Mouse (Mus musculus) neural tube, embryonic 11.5 days (tissue): ENCODE measurements around the gene Gbp3. TPM values are rescaled to one million over a fixed set of nuclear protein-coding genes. Genes with fewer than 3 reads are reported as not detected.
A peak's percentile ranks its signal among the peaks of the same experiment; 100 is the strongest.

ENCODE experiments used
- ATAC-seq: fragments of 200-750 bp; cut with Nextera tagmentation; 2 replicates; pipeline ENCODE4 v1.8.0; 2017; ENCODE audit warnings: moderate number of reproducible peaks, mild to moderate bottlenecking, moderate TSS enrichment, moderate library complexity; ENCODE audit not compliant: insufficient read depth, low FRiP score, low TSS enrichment
- DNase-seq: peaks from one replicate; pipeline ENCODE4 v3.0.0-alpha.2; 2015; ENCODE audit warnings: low spot score
- H3K27ac ChIP-seq: fragments of 300-500 bp; sonication (generic); 2 replicates; pipeline ENCODE4 v1.5.1; 2014; ENCODE audit warnings: low read depth, mild to moderate bottlenecking, low read length
- H3K27me3 ChIP-seq: fragments of 300-500 bp; sonication (generic); 2 replicates; pipeline ENCODE4 v1.6.1; 2014; ENCODE audit warnings: mild to moderate bottlenecking, low read length, mixed read lengths; ENCODE audit not compliant: control insufficient read depth, insufficient read depth
- H3K36me3 ChIP-seq: fragments of 300-500 bp; sonication (generic); 2 replicates; pipeline ENCODE4 v1.6.1; 2014; ENCODE audit warnings: mild to moderate bottlenecking, low read length, moderate library complexity, mixed read lengths; ENCODE audit not compliant: control insufficient read depth, insufficient read depth
- H3K4me1 ChIP-seq: fragments of 300-500 bp; sonication (generic); 2 replicates; pipeline ENCODE4 v1.6.1; 2014; ENCODE audit warnings: low read length, mixed read lengths; ENCODE audit not compliant: control insufficient read depth, insufficient read depth
- H3K4me2 ChIP-seq: fragments of 300-500 bp; sonication (generic); 2 replicates; pipeline ENCODE4 v1.6.1; 2014; ENCODE audit warnings: low read depth, mild to moderate bottlenecking, moderate library complexity
- H3K4me3 ChIP-seq: fragments of 300-500 bp; sonication (generic); 2 replicates; pipeline ENCODE4 v1.5.1; 2014; ENCODE audit warnings: low read depth, low read length
- H3K9ac ChIP-seq: fragments of 300-500 bp; sonication (generic); 2 replicates; pipeline ENCODE4 v1.6.1; 2014; ENCODE audit warnings: mild to moderate bottlenecking, low read length
- H3K9me3 ChIP-seq: fragments of 300-500 bp; sonication (generic); 2 replicates; pipeline ENCODE4 v1.6.1; 2016; ENCODE audit warnings: low read length; ENCODE audit not compliant: control insufficient read depth
- WGBS: fragments of 180-500 bp; shearing (Covaris S2); extraction: QIAGEN DNeasy Blood & Tissue Kit; methylation state at CpG from one replicate; pipeline ENCODE4 v1.1.7; 2014; 5-methylcytosine and 5-hydroxymethylcytosine counted together
- polyA plus RNA-seq: library from polyadenylated mRNA; unstranded; fragments of >200 nt; fragmentation: Nextera tagmentation; extraction: Ambion mirVana; gene quantifications from 2 replicates; pipeline ENCODE4 v1.2.1, GENCODE M21; 2014

The Gbp3 gene
- polyA plus RNA-seq: 0.39 and 0.46 TPM in 2 replicates

GRCm38 (mm10) chr3:142559632-142560228, at the start of gene Gbp3:
Gbp3 (plus strand) TSS chr3:142560026.
- H3K9ac ChIP-seq: no peak within 1 kb of the TSS

GRCm38 (mm10) chr3:142528116-142528515, 31.7 kb upstream of the Gbp3 start:
- no peak overlapping the region for H3K27ac ChIP-seq
- ATAC-seq: no peak
- WGBS: 87% methylated on average over 3 of the region's 3 CpGs

More at GRCm38 (mm10) chr3:142559632-142560228, at the start of gene Gbp3:
- Histone ChIP-seq H3K27ac (no peak within 1 kb of the TSS), H3K4me3 (peak within 1 kb of the TSS; percentile 15; the same call in 1 of the 2 replicates), H3K27me3 (no peaks in the 10 kb centered on the region), H3K4me1 (no peaks in the 10 kb centered on the region), H3K36me3 (no peaks in the 10 kb centered on the region), H3K4me2 (peak within 1 kb of the TSS; percentile 33), H3K9me3 (no peaks in the 10 kb centered on the region)
- DNase-seq: no peak
- ATAC-seq: no peak
- WGBS: 40% methylated on average over 3 of the region's 3 CpGs

GRCm38 (mm10) chr3:142529597-142529996, 30.2 kb upstream of the Gbp3 start:
- 72% methylated on average over 2 of the region's 2 CpGs for WGBS
- DNase-seq: no peak

More at GRCm38 (mm10) chr3:142528116-142528515, 31.7 kb upstream of the Gbp3 start:
- H3K36me3 ChIP-seq: no peaks in the 10 kb centered on the region
- no peaks in the 10 kb centered on the region for H3K4me1 ChIP-seq
- DNase-seq: no peak
- H3K9ac ChIP-seq: no peak overlapping the region
- no peaks in the 10 kb centered on the region for H3K27me3 ChIP-seq
- H3K4me2 ChIP-seq: no peak overlapping the region
- H3K9me3 ChIP-seq: no peaks in the 10 kb centered on the region
- H3K4me3 ChIP-seq: no peak overlapping the region

DNA sequence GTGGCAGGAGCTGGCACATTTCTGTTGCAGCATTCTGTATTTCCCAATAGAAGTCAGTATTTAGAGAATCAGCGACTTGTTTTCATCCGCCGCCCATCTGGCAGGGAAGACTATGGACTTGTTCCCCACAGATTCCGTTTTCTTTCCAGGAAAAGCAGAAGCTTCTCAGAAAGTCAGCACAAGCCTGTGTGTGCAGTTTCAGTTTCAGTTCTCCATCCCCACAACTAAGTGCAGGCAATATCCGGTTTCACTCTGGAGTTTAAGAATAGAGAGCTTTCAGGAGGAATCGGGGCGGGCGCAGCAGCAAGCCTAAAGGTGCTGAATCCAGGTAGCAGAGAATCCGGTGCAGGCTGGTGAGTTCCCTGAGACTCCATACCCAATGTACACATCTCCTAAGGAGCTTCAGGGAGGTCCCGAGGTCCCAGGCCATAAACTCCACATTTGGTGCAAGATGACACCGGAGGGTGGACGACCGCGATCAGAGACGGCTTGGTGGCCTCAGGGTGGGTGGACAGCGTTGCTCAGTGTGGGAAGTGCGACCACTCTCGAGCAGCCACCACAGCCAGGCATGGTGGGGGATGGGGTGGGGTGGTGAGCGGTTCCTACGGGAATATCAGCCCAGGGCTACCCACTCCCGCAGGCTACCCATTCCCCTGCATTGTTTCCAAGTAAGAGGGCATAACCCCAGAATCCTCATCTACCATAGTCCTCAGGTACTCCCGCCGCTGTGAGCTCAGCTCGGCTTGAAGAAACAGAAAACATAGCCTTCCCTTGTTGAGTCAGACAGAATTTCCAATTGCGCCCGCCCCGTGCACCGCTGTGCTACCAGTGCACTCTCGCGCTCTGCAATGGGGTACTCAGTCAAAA, 29.5 kb upstream of the Gbp3 start, which contains the start of gene Gbp7:
Gene Gbp7, plus strand, starts transcription at position 256 of the 867 bp plus-strand sequence.
- H3K4me1 ChIP-seq: no peaks in the 10 kb centered on the region
- no peak within 1 kb of the TSS for H3K27ac ChIP-seq
- peak within 1 kb of the TSS; percentile 49 for H3K9ac ChIP-seq
- no peaks in the 10 kb centered on the region for H3K36me3 ChIP-seq
- ATAC-seq: peak; percentile 87
- 2% methylated on average over 30 of the region's 30 CpGs for WGBS
- H3K4me3 ChIP-seq: peak within 1 kb of the TSS; percentile 50
- H3K27me3 ChIP-seq: no peaks in the 10 kb centered on the region
- peak; percentile 40 for DNase-seq
- H3K4me2 ChIP-seq: peak within 1 kb of the TSS; percentile 96
- no peaks in the 10 kb centered on the region for H3K9me3 ChIP-seq

More at GRCm38 (mm10) chr3:142529597-142529996, 30.2 kb upstream of the Gbp3 start:
- Histone ChIP-seq H3K4me3 (peak overlapping the region; percentile 50), H3K4me1 (no peaks in the 10 kb centered on the region), H3K9ac (no peak overlapping the region), H3K36me3 (no peaks in the 10 kb centered on the region), H3K9me3 (no peaks in the 10 kb centered on the region), H3K27ac (no peak overlapping the region), H3K27me3 (no peaks in the 10 kb centered on the region), H3K4me2 (peak overlapping the region; percentile 96)
- no peak for ATAC-seq

- WGBS: 87% methylated on average over 3 of the region's 3 CpGs
- Histone ChIP-seq H3K4me1 (no peaks in the 10 kb centered on the region), H3K9me3 (no peaks in the 10 kb centered on the region), H3K27ac (no peak overlapping the region), H3K27me3 (no peaks in the 10 kb centered on the region), H3K4me3 (no peak overlapping the region), H3K9ac (no peak overlapping the region), H3K36me3 (no peaks in the 10 kb centered on the region), H3K4me2 (no peak overlapping the region)
- ATAC-seq (no peak), DNase-seq (no peak)
Measured at GRCm38 (mm10) chr3:142531595-142531994, 28.2 kb upstream of the Gbp3 start.

- ATAC-seq: no peak
Measured at GRCm38 (mm10) chr3:142533185-142533584, 26.6 kb upstream of the Gbp3 start.

GRCm38 (mm10) chr3:142535667-142536066, 24.2 kb upstream of the Gbp3 start:
- Histone ChIP-seq H3K36me3 (no peaks in the 10 kb centered on the region), H3K9ac (no peak overlapping the region), H3K27me3 (no peaks in the 10 kb centered on the region), H3K4me1 (no peaks in the 10 kb centered on the region), H3K9me3 (no peaks in the 10 kb centered on the region), H3K4me3 (no peak overlapping the region), H3K27ac (no peak overlapping the region), H3K4me2 (no peak overlapping the region)
- ATAC-seq (no peak), DNase-seq (no peak)
- 74% methylated on average over 1 of the region's 1 CpGs for WGBS

More at GRCm38 (mm10) chr3:142533185-142533584, 26.6 kb upstream of the Gbp3 start:
- no peak overlapping the region for H3K27ac ChIP-seq
- no peaks in the 10 kb centered on the region for H3K27me3 ChIP-seq
- H3K9ac ChIP-seq: no peak overlapping the region
- no peak overlapping the region for H3K4me3 ChIP-seq
- no peaks in the 10 kb centered on the region for H3K36me3 ChIP-seq
- no peak overlapping the region for H3K4me2 ChIP-seq
- no peak for DNase-seq
- no peaks in the 10 kb centered on the region for H3K9me3 ChIP-seq
- H3K4me1 ChIP-seq: no peaks in the 10 kb centered on the region
- 87% methylated on average over 3 of the region's 3 CpGs for WGBS

DNA sequence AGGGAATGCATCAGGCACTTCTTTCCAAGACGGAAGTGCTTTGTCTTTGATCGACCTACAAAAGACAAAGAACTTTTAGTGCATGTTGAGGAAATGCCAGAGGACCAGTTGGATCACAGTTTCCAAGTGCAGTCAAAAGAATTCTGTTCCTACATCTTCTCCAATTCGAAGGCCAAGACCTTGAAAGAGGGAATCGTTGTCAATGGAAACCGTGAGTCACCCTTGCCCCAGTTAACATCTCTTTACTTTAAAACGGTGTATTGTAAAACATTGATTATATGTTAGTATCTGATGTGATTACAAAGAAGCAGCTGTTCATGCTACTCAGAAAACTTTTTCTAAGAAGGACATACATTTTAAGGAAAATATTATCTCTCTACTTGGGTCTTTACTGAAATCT, 18.4 kb upstream of the Gbp3 start:
- Histone ChIP-seq H3K9me3 (no peaks in the 10 kb centered on the region), H3K9ac (no peak overlapping the region), H3K27me3 (no peaks in the 10 kb centered on the region), H3K27ac (no peak overlapping the region), H3K36me3 (no peaks in the 10 kb centered on the region), H3K4me1 (no peaks in the 10 kb centered on the region), H3K4me2 (no peak overlapping the region), H3K4me3 (no peak overlapping the region)
- DNase-seq (no peak), ATAC-seq (no peak)
- 89% methylated on average over 6 of the region's 6 CpGs for WGBS
